Mouse (Mus musculus) liver, postnatal 0 days (tissue): ENCODE data around the gene Gm12695. TPM values are rescaled to one million over a fixed set of nuclear protein-coding genes. Genes with fewer than 3 reads are reported as not detected.

Source experiments
- ATAC-seq: fragments of 200-750 bp; cut with Nextera tagmentation; 2 replicates; pipeline ENCODE4 v1.8.0; 2017; ENCODE audit warnings: mild to moderate bottlenecking, moderate library complexity
- DNase-seq: peaks from one replicate; pipeline ENCODE4 v3.0.0-alpha.2; 2016
- H3K27ac ChIP-seq: fragments of 300-500 bp; sonication (generic); 2 replicates; pipeline ENCODE4 v1.5.1; 2014; ENCODE audit warnings: antibody characterized with exemption, moderate library complexity, mild to moderate bottlenecking, low read depth
- H3K27me3 ChIP-seq: fragments of 300-500 bp; sonication (generic); 2 replicates; pipeline ENCODE4 v1.6.1; 2014; ENCODE audit warnings: low read length, control low read depth, mixed read lengths; ENCODE audit not compliant: insufficient read depth
- H3K36me3 ChIP-seq: fragments of 300-500 bp; sonication (generic); replicated peaks from 2 replicates; pipeline ENCODE4 v1.6.1; 2014; ENCODE audit warnings: mild to moderate bottlenecking, control low read depth, low read length, moderate library complexity, mixed read lengths; ENCODE audit not compliant: insufficient read depth
- H3K4me1 ChIP-seq: fragments of 300-500 bp; sonication (generic); 2 replicates; pipeline ENCODE4 v1.6.1; 2014; ENCODE audit warnings: antibody characterized with exemption, mild to moderate bottlenecking, control low read depth; ENCODE audit not compliant: insufficient read depth
- H3K4me2 ChIP-seq: fragments of 300-500 bp; sonication (generic); 2 replicates; pipeline ENCODE4 v1.6.1; 2014; ENCODE audit warnings: low read depth, mild to moderate bottlenecking, low read length, moderate library complexity, mixed read lengths
- H3K4me3 ChIP-seq: fragments of 300-500 bp; sonication (generic); 2 replicates; pipeline ENCODE4 v1.5.1; 2014; ENCODE audit warnings: low read depth, low read length
- H3K9ac ChIP-seq: fragments of 300-500 bp; sonication (generic); replicated peaks from 2 replicates; pipeline ENCODE4 v1.6.1; 2014; ENCODE audit warnings: mild to moderate bottlenecking, moderate library complexity
- H3K9me3 ChIP-seq: fragments of 300-500 bp; sonication (generic); 2 replicates; pipeline ENCODE4 v1.6.1; 2016; ENCODE audit warnings: mild to moderate bottlenecking, control low read depth, low read length, mixed read lengths
- CTCF ChIP-seq: sonication (generic); IDR thresholded peaks from 2 replicates; pipeline ENCODE4 v1.5.1; 2016; ENCODE audit warnings: antibody characterized with exemption, low read depth
- EP300 ChIP-seq: IDR thresholded peaks from 2 replicates; pipeline ENCODE4 v1.6.1; 2016; ENCODE audit warnings: antibody characterized with exemption, low read depth, mild to moderate bottlenecking
- WGBS: fragments of 180-500 bp; shearing (Covaris S2); extraction: QIAGEN DNeasy Blood & Tissue Kit; methylation state at CpG from one replicate; pipeline ENCODE4 v1.1.7; 2014; ENCODE audit not compliant: insufficient replicate concordance; 5-methylcytosine and 5-hydroxymethylcytosine counted together
- polyA plus RNA-seq: library from polyadenylated mRNA; unstranded; fragments of >200 nt; fragmentation: Nextera tagmentation; extraction: Ambion mirVana; gene quantifications from 2 replicates; pipeline ENCODE4 v1.2.1, GENCODE M21; 2015

Gene Gm12695
- polyA plus RNA-seq: not detected in 2 replicates

DNA sequence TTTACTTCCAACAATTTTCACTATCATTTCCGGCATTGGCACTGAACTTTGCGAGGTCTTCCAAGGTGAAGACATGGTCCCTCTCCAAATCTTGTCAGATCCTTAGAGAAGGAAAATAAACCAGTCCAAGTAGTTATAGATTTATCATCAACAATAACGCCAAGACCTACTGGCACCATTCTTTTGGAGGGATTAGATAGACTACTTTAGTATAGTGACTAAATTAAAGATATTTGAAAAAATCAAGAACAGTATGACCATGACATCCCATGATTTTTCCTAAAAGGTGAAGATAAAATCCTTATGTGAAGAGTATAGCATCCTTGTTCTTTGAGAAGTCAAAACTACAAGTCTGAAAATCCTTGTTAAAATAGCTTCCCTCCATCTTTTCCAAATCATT lies at the start of gene Gm12695:
Gene Gm12695, minus strand, starts transcription at position 101 of the 400 bp plus-strand sequence.
- ATAC-seq: no peak
- 75% methylated on average over 3 of the region's 3 CpGs for WGBS
- TF ChIP-seq CTCF (no peak), EP300 (no peak)

DNA sequence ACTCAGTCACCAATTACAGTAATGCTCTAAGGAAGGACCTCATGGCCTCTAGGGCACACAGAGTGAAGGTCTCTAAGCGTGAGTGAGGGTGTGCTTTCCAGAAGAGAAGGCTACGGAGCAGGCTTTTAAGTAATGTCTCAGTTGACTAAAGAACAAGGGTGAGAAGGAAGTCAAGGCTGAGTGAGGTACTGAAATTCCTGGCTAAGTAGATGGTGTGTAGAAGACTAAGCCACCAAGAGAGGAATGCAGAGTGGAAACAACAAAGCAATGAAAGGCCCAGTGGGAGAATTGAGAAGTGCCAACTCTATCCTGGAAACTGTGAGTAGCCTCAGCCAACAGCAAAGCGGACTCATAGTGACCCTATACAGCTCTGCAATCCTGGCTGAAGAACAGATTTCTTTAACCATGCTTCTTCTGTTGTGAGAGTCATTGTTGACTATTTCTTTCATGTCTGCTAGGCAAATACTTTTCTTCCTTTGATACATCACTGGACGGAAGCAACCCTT lies 40.6 kb upstream of the Gm12695 start:
- H3K36me3 ChIP-seq: no peaks in the 10 kb centered on the region
- H3K4me1 ChIP-seq: no peaks in the 10 kb centered on the region
- H3K4me3 ChIP-seq: no peak overlapping the region
- no peak overlapping the region for H3K9ac ChIP-seq
- 73% methylated on average over 4 of the region's 4 CpGs for WGBS
- no peaks in the 10 kb centered on the region for H3K27me3 ChIP-seq
- TF ChIP-seq EP300: no peak
- TF ChIP-seq CTCF: no peak
- H3K9me3 ChIP-seq: no peaks in the 10 kb centered on the region
- H3K27ac ChIP-seq: no peak overlapping the region
- DNase-seq (no peak), ATAC-seq (no peak)
- H3K4me2 ChIP-seq: no peak overlapping the region

More for the DNA sequence above, at the start of gene Gm12695:
- Histone ChIP-seq H3K4me3 (no peak within 1 kb of the TSS), H3K4me2 (no peak within 1 kb of the TSS), H3K27me3 (no peaks in the 10 kb centered on the region), H3K9ac (no peak within 1 kb of the TSS), H3K27ac (no peak within 1 kb of the TSS), H3K4me1 (no peaks in the 10 kb centered on the region), H3K9me3 (no peaks in the 10 kb centered on the region), H3K36me3 (no peaks in the 10 kb centered on the region)
- DNase-seq: no peak

DNA sequence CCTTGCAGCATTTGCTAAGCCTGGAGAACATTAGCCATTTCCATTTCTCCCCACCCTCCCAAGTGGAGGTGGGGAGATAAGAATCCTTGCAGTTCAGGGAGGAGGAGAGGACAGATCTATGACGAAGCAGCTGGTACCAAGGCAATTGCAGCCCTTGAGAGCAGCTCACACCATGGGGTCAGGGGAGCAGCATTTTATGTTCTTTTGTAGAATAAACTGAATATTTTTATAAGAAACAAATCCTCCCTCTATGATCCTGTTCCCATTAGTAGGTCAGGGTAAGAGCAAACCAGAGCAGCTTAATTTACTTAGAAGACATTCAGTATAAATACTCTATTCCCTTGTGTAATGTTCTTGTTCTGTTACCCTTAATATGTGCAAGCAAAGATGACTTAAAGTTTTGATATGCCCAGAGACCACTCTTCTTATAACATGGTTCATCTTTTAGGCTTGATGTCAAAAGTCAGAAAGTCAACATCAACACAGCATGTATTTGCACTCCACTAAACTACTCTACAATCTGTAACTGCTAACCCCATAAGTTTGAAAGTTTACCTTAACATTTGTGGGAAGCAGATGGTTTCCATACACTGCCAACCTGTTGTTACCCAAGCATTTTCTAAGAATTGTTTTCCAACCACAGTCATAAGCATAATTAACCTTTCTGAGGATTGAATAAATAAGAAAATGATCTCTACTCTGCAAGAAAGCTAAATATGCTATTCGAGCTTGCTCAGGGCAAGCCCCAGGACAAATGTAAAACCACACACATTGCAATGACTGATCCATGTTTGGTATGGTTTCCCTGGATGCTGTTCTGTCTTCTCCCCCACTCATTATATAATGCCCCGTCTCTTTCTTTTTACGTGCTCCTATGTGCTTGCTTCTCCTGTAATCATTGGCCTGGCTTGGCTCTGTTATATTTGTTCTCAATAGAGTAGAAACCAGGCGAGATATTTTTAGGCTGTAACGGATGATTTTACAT lies 22.1 kb upstream of the Gm12695 start:
- DNase-seq (no peak), ATAC-seq (no peak)
- no peak overlapping the region for H3K4me3 ChIP-seq
- no peak overlapping the region for H3K9ac ChIP-seq
- no peak overlapping the region for H3K4me2 ChIP-seq
- H3K36me3 ChIP-seq: no peaks in the 10 kb centered on the region
- 51% methylated on average over 6 of the region's 6 CpGs for WGBS
- no peaks in the 10 kb centered on the region for H3K27me3 ChIP-seq
- TF ChIP-seq EP300: no peak
- no peak for TF ChIP-seq CTCF
- no peaks in the 10 kb centered on the region for H3K9me3 ChIP-seq
- H3K27ac ChIP-seq: no peak overlapping the region
- no peaks in the 10 kb centered on the region for H3K4me1 ChIP-seq

DNA sequence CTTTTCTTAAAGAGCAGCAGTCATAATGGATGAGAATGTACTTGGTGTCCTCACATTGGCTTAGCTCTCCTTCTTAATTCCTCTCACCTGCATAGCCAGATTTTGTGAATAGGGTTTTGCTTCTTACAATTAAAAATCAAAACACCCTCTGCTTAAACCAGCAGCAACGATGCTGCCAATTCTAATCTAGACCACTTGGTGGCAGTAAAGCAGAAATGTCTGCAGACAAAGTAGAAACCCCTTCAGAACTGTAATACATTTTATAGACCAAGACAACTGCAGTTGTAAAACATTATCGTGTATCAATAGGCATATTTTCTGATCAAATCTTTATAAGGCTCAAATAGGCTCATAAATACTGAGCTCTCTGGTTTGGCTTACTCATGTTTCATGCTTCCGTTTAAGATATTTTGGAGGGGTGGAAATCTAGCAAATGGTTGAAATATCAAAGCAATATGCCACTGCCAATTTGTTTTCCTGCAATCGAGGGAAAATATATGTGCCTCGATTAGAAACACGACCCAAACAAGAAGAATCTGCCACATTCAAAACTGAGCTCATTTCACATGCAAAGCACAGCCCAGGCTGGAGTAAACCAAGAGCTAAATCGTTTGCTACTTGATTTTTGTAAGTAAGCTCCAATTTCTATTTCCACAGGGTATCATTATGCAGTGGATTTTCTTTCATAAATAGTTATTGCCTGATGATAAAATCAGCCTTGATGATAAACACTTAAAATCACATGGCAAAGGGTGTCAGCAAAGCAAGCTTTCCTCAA lies 14.6 kb upstream of the Gm12695 start:
- no peak for ATAC-seq

DNA sequence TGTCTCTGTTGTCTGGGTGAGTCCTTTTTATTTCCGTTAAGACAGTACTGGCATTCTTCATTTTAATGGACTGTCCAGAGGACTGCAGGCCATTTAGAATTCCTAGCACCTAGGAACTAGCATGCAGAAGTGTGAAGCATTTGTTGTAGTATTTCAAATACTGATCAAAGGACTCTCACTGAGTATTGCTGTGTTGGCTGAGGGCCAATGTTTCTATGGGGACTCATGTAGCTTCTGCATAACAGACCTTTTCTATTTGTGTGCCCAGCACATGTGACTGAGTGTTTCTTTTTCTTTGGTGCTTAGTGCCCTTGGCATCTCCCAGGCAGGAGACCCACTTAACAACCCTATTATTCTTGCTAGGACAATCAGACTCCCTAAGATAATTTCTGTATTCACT lies 12.6 kb upstream of the Gm12695 start:
- ATAC-seq (no peak), DNase-seq (no peak)
- no peaks in the 10 kb centered on the region for H3K27me3 ChIP-seq
- WGBS: 83% methylated on average over 1 of the region's 1 CpGs
- no peaks in the 10 kb centered on the region for H3K4me1 ChIP-seq
- H3K9ac ChIP-seq: no peak overlapping the region
- no peaks in the 10 kb centered on the region for H3K9me3 ChIP-seq
- H3K36me3 ChIP-seq: no peaks in the 10 kb centered on the region
- no peak overlapping the region for H3K4me3 ChIP-seq
- TF ChIP-seq EP300 (no peak), CTCF (no peak)
- H3K4me2 ChIP-seq: no peak overlapping the region
- no peak overlapping the region for H3K27ac ChIP-seq

More for the DNA sequence above, 14.6 kb upstream of the Gm12695 start:
- no peak overlapping the region for H3K4me3 ChIP-seq
- H3K9ac ChIP-seq: no peak overlapping the region
- H3K27me3 ChIP-seq: no peaks in the 10 kb centered on the region
- WGBS: 42% methylated on average over 7 of the region's 7 CpGs
- no peaks in the 10 kb centered on the region for H3K9me3 ChIP-seq
- H3K4me2 ChIP-seq: no peak overlapping the region
- no peaks in the 10 kb centered on the region for H3K4me1 ChIP-seq
- no peak for DNase-seq
- H3K27ac ChIP-seq: no peak overlapping the region
- TF ChIP-seq CTCF (peak; percentile 36), EP300 (no peak)
- H3K36me3 ChIP-seq: no peaks in the 10 kb centered on the region

DNA sequence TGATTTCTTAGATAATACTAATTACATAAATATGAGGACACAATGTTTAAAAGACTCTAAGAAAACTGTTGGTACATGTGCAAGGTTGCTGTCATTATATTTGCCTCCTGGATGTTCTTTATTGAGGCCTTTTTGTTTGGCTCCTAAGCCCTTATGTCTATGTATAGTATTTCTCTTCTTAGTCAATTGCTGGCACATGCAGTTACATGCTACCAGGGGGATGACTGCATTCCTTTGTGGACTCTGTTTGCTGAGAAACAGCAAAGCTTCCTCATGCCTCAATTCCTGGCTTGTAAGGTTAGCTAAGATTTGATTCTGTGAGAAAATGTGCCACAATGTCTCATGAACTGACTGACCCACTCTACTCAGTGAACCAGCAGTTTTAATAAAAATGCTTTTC lies 6.3 kb upstream of the Gm12695 start:
- H3K36me3 ChIP-seq: no peaks in the 10 kb centered on the region
- H3K27ac ChIP-seq: no peak overlapping the region
- TF ChIP-seq EP300 (no peak), CTCF (no peak)

More for the DNA sequence above, 6.3 kb upstream of the Gm12695 start:
- Histone ChIP-seq H3K9ac (no peak overlapping the region), H3K4me1 (no peaks in the 10 kb centered on the region), H3K4me3 (no peak overlapping the region), H3K27me3 (no peaks in the 10 kb centered on the region), H3K4me2 (no peak overlapping the region), H3K9me3 (no peaks in the 10 kb centered on the region)
- ATAC-seq (no peak), DNase-seq (no peak)
